Mouse (Mus musculus): ENCODE measurements around the gene Oxt.
A peak's percentile ranks its signal among the peaks of the same experiment; 100 is the strongest.

Oxt gene

DNA sequence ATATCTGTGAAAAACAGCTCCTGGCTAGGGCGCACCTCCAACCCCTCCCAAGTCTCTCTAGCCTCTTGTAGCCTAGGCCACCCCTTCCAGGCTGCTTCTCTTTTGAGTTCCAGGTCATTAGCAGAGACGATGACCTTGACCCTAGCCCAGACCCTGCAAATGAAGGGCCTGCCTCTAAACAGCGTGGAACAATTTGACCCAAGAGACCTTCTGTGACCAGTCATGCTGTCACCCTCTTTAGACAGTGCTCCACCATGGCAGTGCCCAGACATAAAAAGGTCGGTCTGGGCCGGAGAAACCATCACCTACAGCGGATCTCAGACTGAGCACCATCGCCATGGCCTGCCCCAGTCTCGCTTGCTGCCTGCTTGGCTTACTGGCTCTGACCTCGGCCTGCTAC, at the start of gene Oxt:
TSS of gene Oxt (plus strand) at position 301 of the 400 bp plus-strand sequence.
- no peak for DNase-seq

DNA sequence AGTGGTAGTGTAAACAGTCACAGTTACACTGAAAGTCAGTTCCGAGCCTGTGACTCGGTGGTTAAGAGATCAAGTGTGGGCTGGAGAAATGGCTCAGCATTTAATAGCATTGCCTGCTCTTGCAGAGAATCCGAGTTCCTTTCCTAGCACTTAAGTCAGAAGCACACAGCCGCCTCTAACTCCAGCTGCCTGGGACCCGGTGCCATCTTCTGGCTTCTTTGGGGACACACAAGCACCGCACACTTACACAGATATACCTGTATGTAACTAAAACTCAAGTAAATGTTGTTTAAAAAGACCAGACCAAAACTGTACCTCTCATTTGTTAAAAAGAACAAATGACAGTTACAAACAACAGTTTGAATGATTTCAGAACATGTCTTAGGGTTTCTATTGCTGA, 47.5 kb upstream of the Oxt start:
- no peak for DNase-seq

- no peak for DNase-seq
These were observed 46.7 kb upstream of the Oxt start for GRCm38 (mm10) chr2:130529290-130529689.

GRCm38 (mm10) chr2:130529925-130530324, 46.0 kb upstream of the Oxt start:
- DNase-seq = no peak

- DNase-seq = peak; percentile 31
These were observed 43.8 kb upstream of the Oxt start for GRCm38 (mm10) chr2:130532201-130532600.

- DNase-seq = no peak
These were observed 41.0 kb upstream of the Oxt start for GRCm38 (mm10) chr2:130535017-130535416.

DNA sequence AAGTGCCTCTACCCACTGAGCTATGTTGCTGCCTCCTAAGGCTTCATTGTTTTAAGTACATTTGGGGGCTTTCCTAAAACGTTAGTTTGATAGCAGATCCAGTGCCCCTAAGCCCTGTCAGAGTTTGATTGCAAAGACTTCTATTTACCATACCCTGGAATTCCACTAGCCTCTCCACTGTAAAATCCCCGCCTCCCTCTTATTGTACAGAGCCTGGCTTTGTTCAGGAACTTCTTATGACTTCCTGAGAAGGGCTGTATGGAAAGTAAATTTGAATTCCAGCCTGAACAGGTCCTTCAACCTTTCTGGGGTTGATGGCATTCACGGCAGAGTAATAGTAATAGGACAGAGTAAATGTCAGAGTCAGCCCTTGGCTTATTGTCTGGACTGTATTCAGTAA, 39.1 kb upstream of the Oxt start:
- no peak for DNase-seq

DNA sequence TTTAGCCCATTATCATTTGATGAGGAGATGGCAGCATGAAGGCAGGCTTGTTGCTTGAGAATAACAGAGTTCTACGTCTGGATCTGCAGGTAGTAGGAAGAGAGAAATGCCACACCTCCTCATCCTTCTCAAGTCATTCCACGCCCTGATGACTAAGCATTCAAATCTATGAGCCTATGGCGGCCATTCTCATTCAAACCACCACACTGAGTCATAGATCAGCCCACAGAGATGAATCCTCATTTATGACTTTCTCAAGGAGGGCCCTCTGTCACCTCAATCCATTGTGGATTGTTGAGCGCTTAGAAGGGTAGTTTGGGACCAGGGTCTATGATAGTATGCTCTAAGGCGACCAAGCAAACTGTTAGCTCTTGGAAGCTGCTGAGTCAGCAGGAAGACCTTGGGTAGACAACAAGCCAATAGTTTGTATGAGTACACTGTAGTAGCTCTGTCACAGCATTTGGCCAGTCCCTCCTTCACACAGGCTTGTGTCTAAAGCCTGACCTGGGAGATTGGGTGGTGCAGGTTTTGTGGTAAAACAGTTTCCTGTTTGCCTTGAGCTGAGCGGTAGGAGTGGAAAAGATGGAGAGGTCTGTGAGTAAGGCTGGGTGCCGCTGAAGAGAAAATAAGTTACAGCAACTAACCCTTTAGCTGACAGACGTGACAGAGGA, 37.0 kb upstream of the Oxt start:
- DNase-seq = peak; percentile 42

DNA sequence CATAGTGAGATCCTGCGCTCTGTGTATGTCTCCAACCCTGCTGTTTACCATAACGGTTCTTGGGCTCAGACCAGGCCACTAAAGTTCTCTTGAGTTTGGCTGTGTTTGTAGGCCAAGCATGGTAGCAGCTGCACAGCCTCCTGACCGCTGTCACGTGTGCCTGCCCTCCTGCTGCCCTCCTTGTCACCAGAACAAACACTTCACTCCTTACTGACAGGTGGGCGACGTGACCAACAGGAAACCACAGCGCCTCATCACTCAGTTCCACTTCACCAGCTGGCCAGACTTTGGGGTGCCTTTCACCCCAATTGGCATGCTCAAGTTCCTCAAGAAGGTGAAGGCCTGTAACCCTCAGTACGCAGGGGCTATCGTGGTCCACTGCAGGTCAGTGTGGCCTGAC, 35.7 kb upstream of the Oxt start:
- peak; percentile 69 for DNase-seq

DNA sequence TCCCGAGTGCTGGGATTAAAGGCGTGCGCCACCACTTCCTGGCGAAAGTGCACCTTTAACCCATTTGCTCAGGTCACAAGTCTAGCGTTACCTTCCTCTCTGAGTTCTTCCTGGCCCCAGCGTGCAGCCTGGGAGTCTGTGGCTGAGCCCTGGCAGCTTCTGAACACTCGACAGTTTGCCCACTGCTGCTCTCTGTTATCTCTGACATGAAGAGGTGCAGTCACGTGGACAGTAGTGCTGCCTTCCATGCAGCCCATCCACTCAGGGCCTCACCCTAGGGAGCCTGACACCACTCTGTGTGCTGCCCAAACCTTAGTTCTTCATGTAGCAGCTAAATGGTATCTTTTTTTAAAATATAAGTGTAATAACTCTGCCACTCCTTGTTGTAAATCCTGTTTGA, 29.0 kb upstream of the Oxt start:
- no peak for DNase-seq

GRCm38 (mm10) chr2:130554841-130555240, 21.1 kb upstream of the Oxt start:
- no peak for DNase-seq

- no peak for DNase-seq
These were observed 19.7 kb upstream of the Oxt start for GRCm38 (mm10) chr2:130556292-130556691.

DNA sequence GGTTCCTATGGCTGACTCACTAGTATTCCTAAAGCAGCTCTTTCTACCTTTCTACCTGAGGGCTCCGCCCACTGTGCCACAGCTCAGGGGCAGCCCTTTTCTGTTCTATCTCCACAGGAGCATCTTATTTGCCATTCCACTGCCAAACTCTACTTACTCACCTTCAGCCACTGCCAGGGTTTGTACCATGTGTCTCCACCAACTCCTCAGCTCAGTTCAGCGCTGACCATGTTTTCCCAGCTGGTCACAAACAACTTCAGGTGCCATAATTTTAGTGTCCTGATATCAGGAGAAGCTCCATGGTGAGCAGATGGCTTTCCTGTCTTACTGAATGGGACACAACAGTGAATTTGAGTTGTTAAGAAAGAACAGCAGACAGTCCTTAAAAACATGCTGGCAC, 18.5 kb upstream of the Oxt start:
- DNase-seq = no peak

DNA sequence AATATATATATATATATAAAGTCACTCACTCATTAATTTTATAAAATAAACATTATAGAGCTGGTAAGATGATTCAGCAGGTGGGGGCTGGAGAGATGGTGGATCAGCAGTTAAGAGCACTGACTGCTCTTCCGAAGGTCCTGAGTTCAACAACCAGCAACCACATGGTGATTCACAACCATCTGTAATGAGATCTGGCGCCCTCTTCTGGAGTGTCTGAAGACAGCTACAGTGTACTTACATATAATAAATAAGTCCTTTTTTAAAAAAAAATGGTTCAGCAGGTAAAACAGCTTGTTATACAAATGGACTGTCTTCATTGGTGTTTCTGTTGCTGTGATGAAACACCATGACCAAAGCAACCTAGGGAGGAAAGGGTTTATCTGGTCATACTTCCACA, 18.0 kb upstream of the Oxt start:
- no peak for DNase-seq

- peak; percentile 91 for DNase-seq
These were observed 12.5 kb upstream of the Oxt start, which contains the start of gene Mrps26 for GRCm38 (mm10) chr2:130563212-130564055. Gene Mrps26 (plus strand): TSS chr2:130563742.

GRCm38 (mm10) chr2:130564063-130564462, 11.9 kb upstream of the Oxt start:
- DNase-seq = no peak

DNA sequence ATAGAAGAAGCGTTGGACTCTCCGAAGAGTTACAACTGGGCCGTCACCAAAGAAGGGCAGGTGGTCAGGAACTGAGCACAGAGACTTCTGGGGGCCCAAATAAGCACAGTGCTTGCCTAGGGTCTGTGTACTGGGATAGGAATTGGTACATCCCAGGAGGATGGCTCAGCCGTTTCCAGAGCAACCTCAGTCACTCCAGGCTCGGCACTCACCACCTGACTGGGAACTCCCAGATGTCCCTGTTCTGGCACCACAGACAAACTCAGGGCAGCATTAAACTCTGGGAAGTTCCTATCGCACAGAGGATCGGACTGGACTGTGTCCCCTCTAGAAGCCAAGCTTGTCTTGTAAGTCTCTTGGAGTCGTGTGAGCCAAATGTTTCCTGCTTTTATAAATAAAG, 11.0 kb upstream of the Oxt start:
- DNase-seq = no peak

- no peak for DNase-seq
These were observed 7.1 kb upstream of the Oxt start for GRCm38 (mm10) chr2:130568921-130569320.

DNA sequence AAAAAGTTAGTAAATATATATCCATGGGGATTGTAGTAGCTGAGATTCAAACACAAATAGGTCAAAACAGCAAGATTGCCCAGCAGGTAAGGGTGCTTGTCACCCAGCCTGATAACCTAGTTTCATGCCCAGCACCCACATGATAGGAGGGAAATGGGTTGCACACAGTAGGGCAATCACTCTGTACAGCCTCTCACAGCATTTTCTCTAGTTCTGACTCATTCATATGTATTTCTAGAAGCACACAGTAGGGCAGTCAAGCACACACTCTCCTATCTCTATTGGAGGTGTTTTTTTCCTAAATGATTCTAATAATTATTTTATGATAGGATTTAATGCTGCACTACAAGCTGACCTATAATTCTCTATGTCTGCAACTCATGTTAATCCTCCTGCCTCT, 6.0 kb upstream of the Oxt start:
- no peak for DNase-seq

- DNase-seq = peak; percentile 30
These were observed 1.0 kb upstream of the Oxt start for GRCm38 (mm10) chr2:130574960-130575359.

- DNase-seq = peak; percentile 30
These were observed 591 bp downstream of the Oxt start for GRCm38 (mm10) chr2:130576564-130576963.

DNA sequence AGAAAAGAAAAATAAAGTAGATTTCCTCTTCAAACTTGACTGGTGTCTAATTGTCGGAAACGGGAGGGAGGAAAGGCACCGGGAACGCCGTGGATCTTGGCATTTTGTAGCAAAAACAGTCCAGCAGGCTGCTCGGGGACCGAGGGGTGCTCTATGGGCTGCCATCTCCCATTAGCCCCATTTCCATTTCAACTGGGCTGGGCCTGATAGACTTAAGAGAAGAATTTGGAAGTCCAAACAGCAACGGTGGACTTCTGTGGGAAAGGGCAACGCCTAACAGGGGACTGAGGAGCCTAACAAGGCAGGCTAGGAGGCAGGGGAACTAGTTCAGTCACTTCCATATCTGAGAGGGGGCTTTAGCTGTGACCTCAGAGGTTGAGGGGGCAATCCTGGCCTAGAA, 1.0 kb downstream of the Oxt start:
- no peak for DNase-seq

DNA sequence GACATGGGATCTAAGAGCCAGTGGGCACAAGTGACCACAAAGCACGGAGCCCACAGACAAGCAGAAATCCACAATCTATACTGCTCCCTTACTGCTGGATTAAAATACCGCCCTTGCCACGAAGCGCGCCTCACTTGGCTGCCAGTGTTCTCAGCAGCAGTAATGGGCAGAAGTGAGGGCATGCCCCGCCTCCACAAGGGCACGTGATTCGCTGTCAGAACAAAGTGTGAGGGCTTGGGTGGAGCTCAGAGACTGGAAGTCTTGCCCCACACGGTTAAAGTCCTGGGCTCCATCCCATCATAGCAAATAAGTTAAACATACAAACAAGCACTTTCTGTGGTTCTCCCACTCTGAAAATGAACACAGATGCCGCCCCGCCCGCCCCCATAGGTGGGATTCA, 1.7 kb downstream of the Oxt start:
- DNase-seq = peak; percentile 68

- peak; percentile 83 for DNase-seq
These were observed 2.2 kb downstream of the Oxt start for GRCm38 (mm10) chr2:130578148-130578547.

Data from thymus, postnatal 4 days (tissue).